Mouse (Mus musculus) megakaryocyte progenitor cell, adult 5-6 weeks (primary cell): ENCODE results near the gene Cldn15. TPM values are rescaled to one million over a fixed set of nuclear protein-coding genes. Genes with fewer than 3 reads are reported as not detected.

Experiments
- ATAC-seq: replicated peaks from 2 replicates; pipeline ENCODE4 v1.8.0; 2016; ENCODE audit warnings: mild to moderate bottlenecking, moderate TSS enrichment, inconsistent platforms; ENCODE audit not compliant: poor library complexity
- total RNA-seq, 2 experiments: library from RNA; stranded (forward) in 1 of 2; stranded (reverse) in 1 of 2; fragments of 157-497, 149-512 nt in 1 of 2; fragments of 200-1000 nt in 1 of 2; gene quantifications; 2 replicates each; pipeline versions ENCODE4 v1.2.3 to v1.2.4; 2015 to 2017

Cldn15 gene
- total RNA-seq, 2 experiments from 2014 or later = 48.5 to 61.8 TPM

DNA sequence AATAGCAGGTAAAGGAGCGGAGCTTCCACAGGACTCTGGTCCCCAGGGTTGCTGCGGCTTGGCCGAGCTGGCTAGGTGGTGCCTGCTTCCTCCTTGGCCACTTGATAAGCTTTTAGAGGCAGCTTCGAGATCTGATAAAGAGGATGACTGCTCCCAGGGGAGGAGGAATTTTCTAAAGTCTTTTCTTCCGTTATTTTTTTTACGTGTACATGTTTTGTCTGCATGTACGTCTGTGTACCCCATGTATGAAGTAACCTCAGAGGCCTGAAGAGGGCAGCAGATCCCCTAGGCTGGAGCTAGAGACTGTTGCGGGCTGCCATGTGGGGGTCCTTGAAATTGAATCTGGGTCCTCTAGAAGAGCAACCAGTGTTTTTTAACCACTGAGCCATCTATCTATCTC lies 14.6 kb downstream of the Cldn15 start:
- no peak for ATAC-seq

- no peak for ATAC-seq
Measured at GRCm38 (mm10) chr5:136982338-136982930, 16.0 kb downstream of the Cldn15 start.

- no peak for ATAC-seq
Measured at GRCm38 (mm10) chr5:136984828-136985227, 18.4 kb downstream of the Cldn15 start.

- peak; percentile 83 for ATAC-seq
Measured at GRCm38 (mm10) chr5:136986695-136987137, 20.3 kb downstream of the Cldn15 start, which contains the start of gene Plod3. Gene Plod3, plus strand, starts transcription at chr5:136987019.

GRCm38 (mm10) chr5:136987138-136987933 lies 20.9 kb downstream of the Cldn15 start:
- ATAC-seq = peak; percentile 35

GRCm38 (mm10) chr5:136987934-136988271 lies 21.5 kb downstream of the Cldn15 start, which contains the start of gene Znhit1:
Gene Znhit1, minus strand, starts transcription at chr5:136988021.
- ATAC-seq = peak; percentile 21

- peak; percentile 13; the same call in 1 of the 2 replicates for ATAC-seq
Measured at GRCm38 (mm10) chr5:136988420-136988819, 22.0 kb downstream of the Cldn15 start.

- ATAC-seq = no peak
Measured at GRCm38 (mm10) chr5:136989801-136990200, 23.4 kb downstream of the Cldn15 start.

DNA sequence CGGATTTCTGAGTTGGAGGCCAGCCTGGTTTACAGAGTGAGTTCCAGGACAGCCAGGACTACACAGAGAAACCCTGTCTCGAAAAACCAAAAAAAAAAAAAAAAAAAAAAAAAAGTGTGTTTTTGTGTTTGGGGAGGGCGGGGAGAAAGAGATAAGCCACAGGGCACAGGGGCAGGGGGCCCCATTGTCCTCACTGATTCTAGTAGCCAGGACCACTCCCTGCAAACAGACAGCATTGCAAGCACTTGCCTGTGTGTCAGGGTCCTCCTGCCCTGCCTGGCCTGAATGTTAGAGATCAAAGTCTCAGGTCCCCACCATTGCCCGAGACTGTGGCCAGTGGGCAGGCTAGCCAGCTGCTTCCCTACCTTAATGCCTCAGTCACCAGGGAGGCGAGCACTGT lies 33.0 kb downstream of the Cldn15 start:
- ATAC-seq = no peak

DNA sequence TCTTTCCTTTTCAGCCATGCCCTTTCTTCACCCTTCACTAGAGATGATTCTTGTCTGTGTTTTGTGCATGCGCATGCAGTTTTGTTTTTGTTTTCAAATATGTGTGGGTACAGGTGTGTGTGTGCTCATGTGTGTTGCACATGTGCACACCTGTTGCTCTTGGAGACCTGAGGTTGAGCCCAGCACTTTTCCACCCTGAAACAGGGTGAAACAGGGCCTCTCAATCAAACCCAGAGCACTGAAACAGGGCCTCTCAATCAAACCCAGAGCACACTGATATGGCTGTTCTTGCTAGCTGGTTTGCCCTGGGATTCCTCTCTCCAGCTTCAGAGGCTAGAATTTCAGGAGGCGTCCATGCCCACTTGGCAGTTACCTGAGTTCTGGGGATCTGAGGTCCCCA lies 34.2 kb downstream of the Cldn15 start:
- peak; percentile 46 for ATAC-seq

GRCm38 (mm10) chr5:137007276-137007675 lies 40.9 kb downstream of the Cldn15 start:
- ATAC-seq = no peak

DNA sequence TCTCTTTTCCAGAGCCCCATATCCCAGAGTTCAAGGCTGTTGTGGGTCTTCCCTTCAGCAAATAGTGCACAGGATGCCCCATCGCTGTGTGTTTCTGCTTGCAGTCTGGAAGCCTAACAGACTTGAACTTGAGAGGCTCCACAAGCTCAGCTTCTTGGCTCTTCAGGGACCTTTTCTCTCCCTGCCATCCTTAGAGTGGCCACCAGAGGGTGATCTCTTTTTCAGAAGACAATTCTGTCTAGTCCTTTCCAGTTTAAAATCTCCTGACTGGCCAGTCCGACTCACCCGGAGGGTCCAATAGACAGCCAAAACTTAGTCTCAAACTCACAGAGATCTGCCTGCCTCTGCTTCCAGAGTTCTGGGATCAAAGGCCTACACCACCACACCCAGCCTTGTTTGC lies 43.6 kb downstream of the Cldn15 start:
- peak; percentile 48; the same call in 1 of the 2 replicates for ATAC-seq

DNA sequence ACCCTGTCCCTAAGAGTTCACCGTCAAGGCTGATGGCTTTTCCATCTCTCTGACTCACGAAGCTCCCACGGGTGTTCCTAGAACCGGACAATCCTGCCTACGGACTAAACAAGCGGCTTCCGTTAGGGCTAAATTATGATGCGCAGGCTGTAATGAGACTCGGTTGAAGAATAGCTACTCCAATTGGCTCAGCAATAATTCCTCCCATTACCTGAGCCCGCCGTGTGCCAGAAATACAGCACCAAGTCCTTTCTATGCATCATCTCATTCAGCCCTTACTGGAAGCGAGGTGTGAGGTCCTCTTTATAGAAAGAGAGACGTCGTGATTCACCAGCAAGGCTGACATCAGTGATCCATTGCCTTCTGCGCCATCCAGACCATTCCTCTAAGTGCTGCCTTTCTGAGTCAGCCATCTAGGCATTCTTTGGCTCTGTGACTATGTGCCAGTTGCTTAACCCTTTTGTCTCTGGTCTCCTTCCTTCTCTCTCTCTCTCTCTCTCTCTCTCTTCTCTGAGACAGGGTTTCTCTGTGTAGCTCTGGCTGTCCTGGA lies 46.1 kb downstream of the Cldn15 start:
- ATAC-seq = no peak

GRCm38 (mm10) chr5:137015913-137016312 lies 49.5 kb downstream of the Cldn15 start:
- ATAC-seq = no peak

GRCm38 (mm10) chr5:137024318-137024717 lies 57.9 kb downstream of the Cldn15 start:
- ATAC-seq = no peak

DNA sequence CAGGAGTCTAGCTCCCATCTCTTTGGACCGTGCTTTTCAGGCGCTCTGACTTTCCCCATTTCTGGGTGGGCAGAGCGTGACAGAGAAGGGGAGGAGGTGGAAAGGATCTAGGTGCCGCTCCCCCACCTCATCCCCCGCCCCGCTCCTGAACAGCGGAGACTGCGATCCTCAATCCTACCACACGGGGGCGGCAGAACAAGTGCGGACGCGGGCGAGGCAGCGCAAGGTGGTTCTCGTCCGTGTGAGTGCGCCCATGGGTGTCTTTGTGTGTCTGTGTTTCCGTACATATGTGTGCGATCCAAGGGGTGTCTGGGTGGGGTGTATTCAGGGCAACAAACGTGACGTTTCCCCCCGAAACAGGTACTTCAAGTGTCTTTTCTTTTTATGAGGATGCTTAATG lies 58.7 kb downstream of the Cldn15 start:
- ATAC-seq = peak; percentile 77

Other genes starting within 250 kb of the Cldn15 start
- not detected in 2 replicates for gene Col26a1, start 83.4 kb upstream of the Cldn15 start, total RNA-seq (2015)
- not detected in 2 replicates for gene Col26a1, start 83.4 kb upstream of the Cldn15 start, total RNA-seq (2017)
- gene Ift22, start 58.5 kb upstream of the Cldn15 start, total RNA-seq (2015) = 24.7 and 43.5 TPM in 2 replicates
- 6.6 and 9.8 TPM in 2 replicates for gene Ift22, start 58.5 kb upstream of the Cldn15 start, total RNA-seq (2017)
- 227 and 237 TPM in 2 replicates for gene Fis1, start 13.3 kb upstream of the Cldn15 start, total RNA-seq (2015)
- gene Fis1, start 13.3 kb upstream of the Cldn15 start, total RNA-seq (2017) = 110 and 121 TPM in 2 replicates
- 70.5 and 80.3 TPM in 2 replicates for gene Plod3, start 20.4 kb downstream of the Cldn15 start, total RNA-seq (2015)
- gene Plod3, start 20.4 kb downstream of the Cldn15 start, total RNA-seq (2017) = 154 and 176 TPM in 2 replicates
- 109 and 115 TPM in 2 replicates for gene Znhit1, start 21.4 kb downstream of the Cldn15 start, total RNA-seq (2015)
- gene Znhit1, start 21.4 kb downstream of the Cldn15 start, total RNA-seq (2017) = 41.5 and 49.0 TPM in 2 replicates
- gene Vgf, start 59.8 kb downstream of the Cldn15 start, total RNA-seq (2015) = not detected in 2 replicates
- gene Vgf, start 59.8 kb downstream of the Cldn15 start, total RNA-seq (2017) = not detected in 2 replicates
- gene Ap1s1, start 79.5 kb downstream of the Cldn15 start, total RNA-seq (2015) = 37.8 and 41.2 TPM in 2 replicates
- gene Ap1s1, start 79.5 kb downstream of the Cldn15 start, total RNA-seq (2017) = 67.3 and 87.2 TPM in 2 replicates
- 0.22 TPM in 1 of 2 replicates, not detected in the other for gene Serpine1, start 105.7 kb downstream of the Cldn15 start, total RNA-seq (2015)
- gene Serpine1, start 105.7 kb downstream of the Cldn15 start, total RNA-seq (2017) = not detected in 2 replicates
- 8.1 and 8.7 TPM in 2 replicates for gene Trim56, start 149.6 kb downstream of the Cldn15 start, total RNA-seq (2015)
- 24.7 and 25.6 TPM in 2 replicates for gene Trim56, start 149.6 kb downstream of the Cldn15 start, total RNA-seq (2017)
- gene Muc3, start 182.7 kb downstream of the Cldn15 start, total RNA-seq (2015) = not detected in 2 replicates
- gene Muc3, start 182.7 kb downstream of the Cldn15 start, total RNA-seq (2017) = not detected in 2 replicates
- gene Muc3a, start 245.8 kb downstream of the Cldn15 start, total RNA-seq (2015) = 0.69 TPM in 1 of 2 replicates, not detected in the other
- gene Muc3a, start 245.8 kb downstream of the Cldn15 start, total RNA-seq (2017) = not detected in 2 replicates